21 mouse cellular contexts compared by ENCODE assay signal in the genomic region with DNA sequence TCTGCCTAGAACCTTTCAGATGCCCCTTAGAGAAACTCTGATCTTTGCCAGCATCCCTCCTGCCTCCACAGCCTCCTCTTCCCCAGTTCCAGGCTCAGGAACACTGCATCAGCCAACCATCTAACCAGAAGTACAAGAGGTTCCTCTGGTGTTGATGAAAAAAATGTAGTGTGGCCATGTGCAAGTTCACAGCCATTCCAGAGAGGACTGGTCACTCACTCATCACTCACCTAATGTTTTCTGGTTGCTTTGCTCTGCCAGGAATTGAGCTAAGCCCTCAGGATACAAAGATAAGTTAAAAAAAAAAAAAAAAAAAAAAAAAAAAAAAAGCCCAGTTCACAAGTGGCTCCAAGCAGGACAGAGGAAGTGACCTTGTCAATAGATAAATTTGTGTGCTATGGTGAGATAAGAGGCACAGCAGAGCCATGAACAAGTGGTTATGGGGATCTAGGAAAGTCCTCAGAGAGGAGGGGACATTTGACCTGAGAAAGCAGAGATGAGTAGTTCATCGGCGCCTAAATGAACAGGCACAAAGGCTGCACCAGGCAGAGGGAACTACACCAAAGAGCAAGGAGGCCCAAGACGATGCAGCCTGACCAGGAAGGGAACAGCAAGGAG. TPM values are rescaled to one million over a fixed set of nuclear protein-coding genes. Genes with fewer than 3 reads are reported as not detected.
DNase-seq lines count a peak whose midpoint lies in the region; ATAC-seq and TF ChIP-seq lines count a peak whose summit lies in the region.
"Had no signal": no experiment of that assay in that cellular context is flagged by ENCODE, and none has a peak within 500 bp of the region (broad histone marks: within the 10 kb centered on the region; RNA-seq: fewer than 3 reads in every experiment).

No protein-coding gene starts in this region.

- ATAC-seq in liver, embryonic 12.5 days: peak; percentile 67
- ATAC-seq in liver, postnatal 0 days: no peak
- 0 out of 2 replicates have a peak, but pooled peaks have one; percentile 24 for ATAC-seq in monocyte, adult 5-6 weeks (replicated peaks; ENCODE audit: insufficient number of reproducible peaks, low FRiP score, low TSS enrichment, poor library complexity, severe bottlenecking)
- ATAC-seq: forebrain, embryonic 13.5 days; midbrain, embryonic 13.5 days had no signal

- WGBS in heart, embryonic 10.5 days: 32% methylated on average over 3 of the region's 3 CpGs
- 8% methylated on average over 3 of the region's 3 CpGs for WGBS in liver, embryonic 12.5 days (ENCODE audit: insufficient replicate concordance)
- 18% methylated on average over 3 of the region's 3 CpGs for whole genome bisulfite sequencing in liver, postnatal 0 days (ENCODE audit: insufficient replicate concordance)

- no peak overlapping the region for H3K9ac ChIP-seq in liver, embryonic 12.5 days
- H3K9ac ChIP-seq in liver, postnatal 0 days (replicated peaks): no peak overlapping the region
- H3K9ac ChIP-seq: forebrain, embryonic 13.5 days; hindbrain, embryonic 14.5 days; liver, embryonic 14.5 days; midbrain, embryonic 13.5 days had no signal

- H3K4me1 ChIP-seq in heart, embryonic 10.5 days: peaks cover 24% of the 10 kb centered on the region
- H3K4me1 ChIP-seq in liver, embryonic 12.5 days: peaks cover 18% of the 10 kb centered on the region
- H3K4me1 ChIP-seq in liver, postnatal 0 days (ENCODE audit: insufficient read depth): peaks cover 9% of the 10 kb centered on the region; the same call in 1 of the 2 replicates
- H3K4me1 ChIP-seq: limb, embryonic 10.5 days had no signal

- peaks cover 27% of the 10 kb centered on the region for H3K27me3 ChIP-seq in heart, embryonic 10.5 days (ENCODE audit: insufficient read depth, poor library complexity, severe bottlenecking)
- peaks cover 33% of the 10 kb centered on the region; the same call in 1 of the 2 replicates for H3K27me3 ChIP-seq in liver, embryonic 12.5 days (replicated peaks)
- H3K27me3 ChIP-seq in liver, postnatal 0 days (ENCODE audit: insufficient read depth, low read length): no peaks in the 10 kb centered on the region
- H3K27me3 ChIP-seq: forebrain, embryonic 13.5 days; midbrain, embryonic 13.5 days had no signal

- no peaks in the 10 kb centered on the region for H3K9me3 ChIP-seq in heart, embryonic 10.5 days
- H3K9me3 ChIP-seq in liver, embryonic 12.5 days (replicated peaks): no peaks in the 10 kb centered on the region
- H3K9me3 ChIP-seq in liver, postnatal 0 days (ENCODE audit: low read length): no peaks in the 10 kb centered on the region
- H3K9me3 ChIP-seq: forebrain, embryonic 13.5 days; limb, embryonic 10.5 days; midbrain, embryonic 13.5 days had no signal

- H3K4me3 ChIP-seq in heart, embryonic 10.5 days: no peak overlapping the region
- H3K4me3 ChIP-seq in liver, embryonic 12.5 days: no peak overlapping the region
- H3K4me3 ChIP-seq in liver, postnatal 0 days (ENCODE audit: low read depth, low read length): no peak overlapping the region
- H3K4me3 ChIP-seq: forebrain, embryonic 13.5 days; limb, embryonic 10.5 days; midbrain, embryonic 13.5 days had no signal

- no peaks in the 10 kb centered on the region for H3K36me3 ChIP-seq in heart, embryonic 10.5 days
- no peaks in the 10 kb centered on the region for H3K36me3 ChIP-seq in liver, embryonic 12.5 days
- no peaks in the 10 kb centered on the region for H3K36me3 ChIP-seq in liver, postnatal 0 days (replicated peaks; ENCODE audit: insufficient read depth, low read length)
- H3K36me3 ChIP-seq: limb, embryonic 10.5 days; midbrain, embryonic 13.5 days had no signal

- TF ChIP-seq CTCF in liver, postnatal 0 days (IDR thresholded peaks at IDR 0.05; ENCODE audit: low read depth): no peak

- no peak overlapping the region for H3K4me2 ChIP-seq in liver, embryonic 12.5 days
- H3K4me2 ChIP-seq in liver, postnatal 0 days (ENCODE audit: low read depth, low read length): no peak overlapping the region
- H3K4me2 ChIP-seq: forebrain, embryonic 13.5 days; hindbrain, embryonic 14.5 days; midbrain, embryonic 13.5 days had no signal

- TF ChIP-seq EP300 in liver, postnatal 0 days (IDR thresholded peaks at IDR 0.05; ENCODE audit: low read depth): no peak

- peak; percentile 66 for DNase-seq in heart, embryonic 10.5 days (ENCODE audit: low spot score)
- DNase-seq in heart, adult 11 months: no peak
- no peak for DNase-seq in liver, postnatal 0 days
- peak; percentile 56 for DNase-seq in MEL-GATA-1-ER (ENCODE audit: extremely low read depth, low read depth)
- DNase-seq in frontal cortex, postnatal 14 days (ENCODE audit: low spot score in 2 of 2): no peak
- no peak for DNase-seq in cerebellum, postnatal 4 days (ENCODE audit: low spot score in 2 of 2)
- DNase-seq: kidney, adult 11 months; retina, postnatal 1 day; thymus, adult 18-20 months had no signal

- H3K27ac ChIP-seq in heart, embryonic 10.5 days: peak overlapping the region; percentile 17; the same call in 1 of the 2 replicates
- H3K27ac ChIP-seq in liver, embryonic 12.5 days: no peak overlapping the region
- H3K27ac ChIP-seq in liver, postnatal 0 days (ENCODE audit: low read depth): no peak overlapping the region
- H3K27ac ChIP-seq: forebrain, embryonic 13.5 days; hindbrain, embryonic 14.5 days; kidney, postnatal 0 days; limb, embryonic 10.5 days; liver, embryonic 14.5 days; midbrain, embryonic 13.5 days had no signal

RNA-seq across cellular contexts. Expression of gene Slc26a9, which starts 10.5 kb away (rescaled TPM):
- polyA plus RNA-seq in heart, embryonic 10.5 days (2016; fragmentation: Nextera tagmentation; extraction: Ambion mirVana): 0.05 and 0.06 TPM in 2 replicates
- polyA plus RNA-seq in liver, embryonic 12.5 days (2016; fragmentation: Nextera tagmentation; extraction: Ambion mirVana): not detected in 2 replicates
- polyA plus RNA-seq in liver, postnatal 0 days (2015; fragmentation: Nextera tagmentation; extraction: Ambion mirVana): not detected in 2 replicates
- not detected in 3 replicates for total RNA-seq in monocyte, adult 5-6 weeks (2017)
- total RNA-seq: adrenal gland, adult 18-20 months; neutrophil, adult 5-6 weeks had no signal
- polyA plus RNA-seq: C2C12; limb, embryonic 10.5 days; urinary bladder, adult 2 months had no signal

RNA-seq across cellular contexts. Expression of gene Pm20d1, which starts 42.9 kb away (rescaled TPM):
- 2.1 and 3.1 TPM in 2 replicates for polyA plus RNA-seq in heart, embryonic 10.5 days (2016; fragmentation: Nextera tagmentation; extraction: Ambion mirVana)
- 2.6 and 2.8 TPM in 2 replicates for polyA plus RNA-seq in liver, embryonic 12.5 days (2016; fragmentation: Nextera tagmentation; extraction: Ambion mirVana)
- 10.5 and 10.7 TPM in 2 replicates for polyA plus RNA-seq in liver, postnatal 0 days (2015; fragmentation: Nextera tagmentation; extraction: Ambion mirVana)
- total RNA-seq in monocyte, adult 5-6 weeks (2017): not detected in 3 replicates
- total RNA-seq: neutrophil, adult 5-6 weeks had no signal

Comparison
In these comparisons a context has a peak if more than half of its experiments do, and no peak if none do; other contexts are left out.
1. DNase-seq: peak in heart, embryonic 10.5 days (single experiment) and MEL-GATA-1-ER (single experiment); none in heart, adult 11 months (single experiment), liver, postnatal 0 days (single experiment), frontal cortex, postnatal 14 days (0 of 2) and cerebellum, postnatal 4 days (0 of 2).